Mouse (Mus musculus): ENCODE measurements around the gene Rps27rt.
"Not testable (repeated sequence)": the region's sequence is repeated elsewhere in the genome, so short reads cannot be mapped to it uniquely, and the experiment has no call there.

The Rps27rt gene

GRCm38 (mm10) chr9:114982689-114983360 lies at the start of gene Rps27rt:
Gene Rps27rt, minus strand, starts transcription at chr9:114982739.
- no peak for DNase-seq (ENCODE audit: low read depth, low spot score)

GRCm38 (mm10) chr9:115031046-115031445 lies 48.5 kb upstream of the Rps27rt start:
- not testable (repeated sequence) for DNase-seq (ENCODE audit: low read depth, low spot score)

DNA sequence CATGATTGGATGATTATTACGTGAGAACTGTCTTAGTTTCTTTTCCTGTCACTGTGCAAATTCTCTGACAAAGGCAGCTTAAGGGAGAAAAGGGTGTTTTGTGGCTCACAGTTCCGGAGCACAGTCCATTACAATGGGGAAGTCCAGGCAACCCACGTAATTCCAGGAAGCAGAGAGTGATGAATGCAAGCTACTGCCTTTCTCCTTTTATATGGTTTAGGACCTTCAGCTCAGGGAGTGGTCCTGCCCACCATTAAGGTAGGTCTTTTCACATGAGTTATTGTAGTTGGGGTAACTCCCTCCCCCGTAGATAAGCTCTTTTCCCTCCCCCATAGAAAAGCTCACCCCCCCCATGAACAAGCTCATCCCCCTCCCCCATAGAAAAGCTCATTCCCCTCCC lies 48.0 kb upstream of the Rps27rt start:
- DNase-seq (ENCODE audit: low read depth, low spot score): no peak

DNA sequence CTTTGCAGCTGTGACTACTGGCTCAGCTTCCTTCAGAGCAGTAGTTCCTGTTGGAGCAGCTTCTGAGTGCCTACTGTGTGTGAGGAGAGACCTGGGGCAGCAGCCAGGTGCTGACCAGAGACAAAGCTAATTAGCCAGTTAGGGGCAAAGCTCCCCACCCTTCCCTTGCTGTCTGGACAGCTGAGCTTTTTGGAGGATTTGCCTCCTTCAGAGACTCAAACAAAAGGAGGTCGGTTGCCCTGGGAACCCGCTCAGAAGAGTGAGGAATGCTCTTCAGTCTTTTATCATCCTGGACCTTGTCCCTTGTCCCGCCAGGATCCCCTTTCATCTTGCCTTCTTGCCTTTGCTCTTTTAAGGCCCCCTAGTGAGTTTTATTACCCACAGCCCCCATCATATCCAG lies 46.8 kb upstream of the Rps27rt start:
- DNase-seq (ENCODE audit: low read depth, low spot score): peak; percentile 82

GRCm38 (mm10) chr9:115023708-115024383 lies 41.3 kb upstream of the Rps27rt start:
- no peak for DNase-seq (ENCODE audit: low read depth, low spot score)

- no peak for DNase-seq (ENCODE audit: low read depth, low spot score)
Measured at GRCm38 (mm10) chr9:115023137-115023536, 40.6 kb upstream of the Rps27rt start.

- no peak for DNase-seq (ENCODE audit: low read depth, low spot score)
Measured at GRCm38 (mm10) chr9:115021419-115021818, 38.9 kb upstream of the Rps27rt start.

DNA sequence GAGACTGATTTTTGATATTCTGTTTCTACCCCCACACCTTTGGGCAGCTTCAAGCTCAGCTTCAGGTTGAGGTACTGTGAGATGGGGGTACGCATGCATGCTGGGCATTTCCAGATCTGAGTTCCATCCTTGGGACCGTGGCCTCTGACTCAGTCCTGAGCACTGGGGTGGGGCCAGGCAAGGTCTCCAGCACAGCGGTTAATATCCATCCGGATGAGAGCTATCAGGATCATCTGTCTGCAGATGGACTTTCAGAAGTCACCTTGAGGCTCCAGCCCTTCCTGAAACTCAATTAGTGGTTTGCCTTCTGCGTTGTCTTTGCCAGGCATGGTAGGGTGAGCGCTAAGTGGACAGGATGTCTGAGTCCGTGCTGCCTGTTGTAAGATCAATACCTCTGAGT lies 37.6 kb upstream of the Rps27rt start:
- DNase-seq (ENCODE audit: low read depth, low spot score): no peak

- DNase-seq (ENCODE audit: low read depth, low spot score): no peak
Measured at GRCm38 (mm10) chr9:115012367-115012766, 29.8 kb upstream of the Rps27rt start.

GRCm38 (mm10) chr9:115008194-115008593 lies 25.7 kb upstream of the Rps27rt start:
- DNase-seq (ENCODE audit: low read depth, low spot score): no peak

GRCm38 (mm10) chr9:115007776-115008175 lies 25.2 kb upstream of the Rps27rt start:
- DNase-seq (ENCODE audit: low read depth, low spot score): no peak

DNA sequence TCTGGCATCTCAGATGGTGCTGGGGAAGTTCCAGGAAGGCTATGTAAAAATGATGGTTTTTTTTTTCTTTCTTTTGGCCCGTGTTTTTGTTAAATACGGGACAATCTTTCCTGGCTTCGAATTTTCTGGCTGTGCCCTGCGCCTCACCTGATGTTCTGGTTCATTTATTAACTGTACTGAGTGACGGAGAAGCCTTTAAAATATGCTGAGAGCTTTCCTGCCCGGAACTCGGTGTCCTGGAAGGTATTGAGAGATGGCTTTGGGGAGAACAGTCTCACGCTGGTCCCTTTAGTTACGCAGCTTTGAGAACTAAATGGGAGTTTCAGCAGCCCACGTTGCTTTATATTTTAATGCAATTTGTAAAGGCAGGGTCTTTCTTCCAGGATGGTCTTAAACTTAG lies 22.9 kb upstream of the Rps27rt start:
- DNase-seq (ENCODE audit: low read depth, low spot score): no peak

DNA sequence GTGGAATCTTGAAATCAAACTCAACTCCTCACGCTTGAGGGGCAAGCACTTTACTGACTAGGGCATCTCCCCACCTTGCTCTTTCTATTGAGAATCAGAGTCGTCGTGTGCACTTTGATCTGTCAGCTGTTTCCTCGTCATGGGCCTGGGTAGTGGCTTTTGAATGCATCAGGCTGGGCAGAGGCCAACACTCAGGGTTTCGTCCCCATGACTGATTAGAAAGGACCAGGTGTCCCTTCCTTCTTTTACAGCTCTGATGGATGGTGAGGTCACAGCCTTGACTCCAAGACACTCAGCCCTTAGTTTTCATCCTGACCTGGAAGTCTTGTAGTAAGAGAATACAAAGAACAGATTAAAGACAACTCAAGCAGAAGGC lies 17.2 kb upstream of the Rps27rt start:
- no peak for DNase-seq (ENCODE audit: low read depth, low spot score)

- no peak for DNase-seq (ENCODE audit: low read depth, low spot score)
Measured at GRCm38 (mm10) chr9:114999010-114999770, 16.7 kb upstream of the Rps27rt start.

DNA sequence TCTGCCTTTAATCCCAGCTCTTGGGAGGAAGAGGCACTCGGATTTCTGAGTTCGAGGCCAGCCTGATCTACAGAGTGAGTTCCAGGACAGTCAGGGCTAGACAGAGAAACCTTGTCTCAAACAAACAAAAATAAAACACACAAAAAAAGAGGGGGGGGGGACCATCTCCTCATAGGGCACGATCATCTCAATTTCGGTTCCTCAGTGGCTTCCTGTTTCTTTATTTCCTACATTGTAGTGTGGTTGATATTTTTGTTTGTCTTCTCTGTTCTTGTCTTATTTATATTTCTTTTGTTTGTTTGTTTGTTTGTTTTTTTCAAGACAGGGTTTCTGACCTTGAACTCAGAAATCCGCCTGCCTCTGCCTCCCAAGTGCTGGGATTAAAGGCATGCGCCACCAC lies 13.9 kb upstream of the Rps27rt start:
- DNase-seq (ENCODE audit: low read depth, low spot score): no peak

DNA sequence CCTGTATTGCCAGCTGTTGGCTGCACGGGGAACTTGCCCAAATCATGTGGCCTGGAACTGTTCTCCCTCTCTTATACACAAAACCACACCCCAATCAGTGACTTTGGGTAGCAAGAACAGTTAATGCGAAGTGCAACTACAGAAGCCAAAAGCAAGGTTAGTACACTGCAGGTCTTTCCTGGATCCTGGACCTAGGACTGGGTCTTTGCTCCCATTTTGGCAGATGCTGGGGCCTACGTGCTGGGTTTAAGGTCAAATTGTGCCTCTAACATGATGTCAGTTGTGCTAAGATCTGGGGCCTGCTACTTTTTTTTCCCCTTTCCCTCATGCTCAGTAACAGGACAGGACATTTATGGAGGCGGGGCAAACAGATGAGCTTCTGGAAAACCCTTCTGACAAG lies 13.2 kb upstream of the Rps27rt start:
- no peak for DNase-seq (ENCODE audit: low read depth, low spot score)

GRCm38 (mm10) chr9:114995250-114995649 lies 12.7 kb upstream of the Rps27rt start:
- no peak for DNase-seq (ENCODE audit: low read depth, low spot score)

- no peak for DNase-seq (ENCODE audit: low read depth, low spot score)
Measured at GRCm38 (mm10) chr9:114992528-114992927, 10.0 kb upstream of the Rps27rt start.

- peak; percentile 27 for DNase-seq (ENCODE audit: low read depth, low spot score)
Measured at GRCm38 (mm10) chr9:114990421-114990820, 7.9 kb upstream of the Rps27rt start.

GRCm38 (mm10) chr9:114988610-114989327 lies 6.2 kb upstream of the Rps27rt start:
- no peak for DNase-seq (ENCODE audit: low read depth, low spot score)

GRCm38 (mm10) chr9:114988029-114988428 lies 5.5 kb upstream of the Rps27rt start:
- DNase-seq (ENCODE audit: low read depth, low spot score): no peak

- DNase-seq (ENCODE audit: low read depth, low spot score): no peak
Measured at GRCm38 (mm10) chr9:114986361-114986760, 3.8 kb upstream of the Rps27rt start.
